Mouse (Mus musculus): ENCODE results near the gene Cdkn2c. TPM values are rescaled to one million over a fixed set of nuclear protein-coding genes. Genes with fewer than 3 reads are reported as not detected.

Gene Cdkn2c
- polyA plus RNA-seq, 1 experiment: 35.4 TPM

DNA sequence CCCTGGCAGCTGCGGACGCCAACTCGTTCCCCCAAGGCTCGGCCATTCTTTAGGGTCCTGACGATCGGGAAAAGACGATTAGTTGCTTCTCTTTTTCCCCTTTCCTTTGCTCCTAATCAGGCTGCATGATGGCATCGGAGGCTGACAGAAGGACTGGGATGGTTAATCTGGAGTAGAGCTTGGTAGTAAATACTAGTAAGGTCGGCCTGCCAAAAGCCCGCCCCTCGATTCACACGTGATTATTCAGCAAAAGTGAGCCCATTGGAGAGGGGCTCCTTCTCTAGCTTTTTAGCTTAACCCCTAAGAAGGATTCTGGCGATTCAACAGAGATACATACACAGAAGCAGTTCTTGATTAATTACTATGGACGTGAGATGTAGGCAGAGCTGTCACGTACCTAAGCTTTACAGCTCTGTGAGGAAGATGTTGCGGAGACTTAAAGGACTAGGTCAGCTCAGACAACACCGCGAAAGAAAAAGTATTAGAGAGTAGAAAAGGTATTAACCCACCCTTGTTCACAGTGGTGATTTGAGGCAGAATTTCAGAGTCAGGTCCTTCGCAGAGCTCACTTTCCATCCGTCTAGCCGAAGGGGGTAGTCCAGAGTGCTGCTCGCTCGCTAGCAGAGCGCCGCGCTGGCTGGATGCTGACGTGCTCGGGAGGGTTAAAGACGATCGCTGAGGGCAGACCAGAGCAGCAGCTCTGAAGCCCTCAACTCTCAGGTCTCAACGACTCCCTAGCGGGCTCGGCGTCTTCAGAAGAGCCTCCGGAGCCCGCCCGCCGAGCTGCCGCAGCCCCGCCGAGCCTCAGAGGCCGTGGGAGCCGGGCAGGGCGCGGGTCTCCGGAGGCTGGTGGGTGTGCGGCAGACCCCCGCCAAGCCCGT lies 1.6 kb downstream of the Cdkn2c start:
- no peaks in the 10 kb centered on the region for H3K27me3 ChIP-seq (ENCODE audit: control insufficient read depth, insufficient read depth, low read length)
- no peak; the same call in 1 of the 2 replicates for TF ChIP-seq POLR2A (IDR thresholded peaks at IDR 0.05; ENCODE audit: control insufficient read depth, extremely low read depth, insufficient read depth, low read length, poor library complexity)
- TF ChIP-seq CTCF (IDR thresholded peaks at IDR 0.05; ENCODE audit: borderline replicate concordance, control insufficient read depth, extremely low read depth, insufficient read depth, low read length, poor library complexity): no peak
- H3K36me3 ChIP-seq (ENCODE audit: control insufficient read depth, insufficient read depth, low read length): no peaks in the 10 kb centered on the region
- H3K4me3 ChIP-seq (ENCODE audit: control insufficient read depth, insufficient read depth, low read length): peak overlapping the region; percentile 81
- peak; percentile 61 for DNase-seq
- under 1% methylated on average over 49 of the region's 49 CpGs for WGBS
- peak overlapping the region; percentile 53; the same call in 1 of the 2 replicates for H3K27ac ChIP-seq (ENCODE audit: control insufficient read depth, insufficient read depth, low read length)
- no peaks in the 10 kb centered on the region for H3K4me1 ChIP-seq (replicated peaks; ENCODE audit: control insufficient read depth, insufficient read depth, low read length)

DNA sequence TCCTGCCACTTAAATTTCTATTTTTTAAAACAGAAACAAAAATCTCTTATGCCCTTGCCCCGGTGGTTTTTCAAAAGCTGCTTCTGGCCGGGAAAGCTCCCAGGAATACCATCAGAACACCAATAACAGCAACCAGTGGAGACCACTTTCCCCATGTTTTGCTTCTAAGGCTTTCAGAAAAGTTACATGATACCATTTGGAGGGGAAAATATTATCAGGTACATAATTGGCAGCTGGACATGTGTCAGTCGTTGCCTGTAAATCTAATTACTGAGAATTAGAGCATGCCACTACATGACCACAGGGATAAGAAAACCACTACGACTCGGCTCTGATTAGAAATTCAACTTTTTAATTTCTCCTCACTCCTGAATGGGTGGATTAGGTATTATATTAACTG lies 2.9 kb downstream of the Cdkn2c start:
- H3K4me3 ChIP-seq (ENCODE audit: control insufficient read depth, insufficient read depth, low read length): no peak overlapping the region

DNA sequence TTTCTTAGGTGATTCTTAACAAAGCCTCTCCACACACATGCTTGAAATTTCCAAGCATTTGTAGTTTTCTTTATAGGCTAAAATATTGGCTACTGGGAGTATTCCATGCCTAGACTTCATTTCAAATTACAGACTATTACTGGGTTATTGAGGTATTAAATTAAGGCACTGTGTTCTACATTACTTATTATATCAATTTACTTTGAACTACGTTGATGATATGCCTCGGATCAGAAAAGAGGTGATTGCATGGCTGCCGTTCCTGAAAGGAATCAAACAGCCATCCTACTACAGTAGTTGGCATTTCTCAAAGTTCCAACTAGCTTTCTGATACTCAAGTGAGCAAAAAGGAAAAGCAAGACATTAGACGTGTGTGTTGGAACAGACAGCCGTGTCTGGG lies 4.7 kb downstream of the Cdkn2c start:
- H3K36me3 ChIP-seq (ENCODE audit: control insufficient read depth, insufficient read depth, low read length): no peaks in the 10 kb centered on the region
- no peak overlapping the region for H3K4me3 ChIP-seq (ENCODE audit: control insufficient read depth, insufficient read depth, low read length)
- no peak for DNase-seq
- 91% methylated on average over 5 of the region's 5 CpGs for WGBS
- no peak overlapping the region for H3K27ac ChIP-seq (ENCODE audit: control insufficient read depth, insufficient read depth, low read length)
- 0 out of 2 replicates have a peak, but pooled peaks cover 3% of the 10 kb centered on the region for H3K4me1 ChIP-seq (replicated peaks; ENCODE audit: control insufficient read depth, insufficient read depth, low read length)
- no peak for TF ChIP-seq POLR2A (IDR thresholded peaks at IDR 0.05; ENCODE audit: control insufficient read depth, extremely low read depth, insufficient read depth, low read length, poor library complexity)
- no peak for TF ChIP-seq CTCF (IDR thresholded peaks at IDR 0.05; ENCODE audit: borderline replicate concordance, control insufficient read depth, extremely low read depth, insufficient read depth, low read length, poor library complexity)
- no peaks in the 10 kb centered on the region for H3K27me3 ChIP-seq (ENCODE audit: control insufficient read depth, insufficient read depth, low read length)

More for the DNA sequence above, 2.9 kb downstream of the Cdkn2c start:
- WGBS: 41% methylated on average over 5 of the region's 5 CpGs
- TF ChIP-seq POLR2A (IDR thresholded peaks at IDR 0.05; ENCODE audit: control insufficient read depth, extremely low read depth, insufficient read depth, low read length, poor library complexity) (no peak), CTCF (IDR thresholded peaks at IDR 0.05; ENCODE audit: borderline replicate concordance, control insufficient read depth, extremely low read depth, insufficient read depth, low read length, poor library complexity) (no peak)
- no peaks in the 10 kb centered on the region for H3K27me3 ChIP-seq (ENCODE audit: control insufficient read depth, insufficient read depth, low read length)
- H3K27ac ChIP-seq (ENCODE audit: control insufficient read depth, insufficient read depth, low read length): no peak overlapping the region
- H3K4me1 ChIP-seq (replicated peaks; ENCODE audit: control insufficient read depth, insufficient read depth, low read length): no peaks in the 10 kb centered on the region
- no peaks in the 10 kb centered on the region for H3K36me3 ChIP-seq (ENCODE audit: control insufficient read depth, insufficient read depth, low read length)
- DNase-seq: no peak

DNA sequence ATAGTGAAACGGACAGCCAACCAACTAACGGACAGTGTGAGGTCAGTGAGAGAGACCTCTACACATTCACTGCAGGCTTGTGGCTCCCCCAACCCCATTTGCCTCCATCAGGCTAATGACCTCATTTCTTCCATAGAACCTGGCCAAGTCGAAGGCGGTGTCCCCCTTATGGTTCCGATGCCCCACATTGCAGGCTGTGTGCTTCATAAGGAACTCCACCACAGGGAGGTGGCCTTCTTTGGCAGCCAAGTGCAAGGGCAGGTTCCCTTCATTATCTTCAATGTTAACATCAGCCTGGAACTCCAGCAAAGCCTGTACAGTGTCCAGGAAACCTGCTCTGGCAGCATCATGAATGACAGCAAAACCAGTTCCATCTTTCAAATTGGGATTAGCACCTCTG lies 5.8 kb downstream of the Cdkn2c start:
- H3K4me1 ChIP-seq (replicated peaks; ENCODE audit: control insufficient read depth, insufficient read depth, low read length): 0 out of 2 replicates have a peak, but pooled peaks cover 3% of the 10 kb centered on the region
- 95% methylated on average over 5 of the region's 5 CpGs for WGBS
- no peak for DNase-seq
- no peaks in the 10 kb centered on the region for H3K27me3 ChIP-seq (ENCODE audit: control insufficient read depth, insufficient read depth, low read length)
- H3K36me3 ChIP-seq (ENCODE audit: control insufficient read depth, insufficient read depth, low read length): no peaks in the 10 kb centered on the region
- no peak overlapping the region for H3K27ac ChIP-seq (ENCODE audit: control insufficient read depth, insufficient read depth, low read length)
- no peak overlapping the region for H3K4me3 ChIP-seq (ENCODE audit: control insufficient read depth, insufficient read depth, low read length)
- TF ChIP-seq POLR2A (IDR thresholded peaks at IDR 0.05; ENCODE audit: control insufficient read depth, extremely low read depth, insufficient read depth, low read length, poor library complexity): no peak
- TF ChIP-seq CTCF (IDR thresholded peaks at IDR 0.05; ENCODE audit: borderline replicate concordance, control insufficient read depth, extremely low read depth, insufficient read depth, low read length, poor library complexity): no peak

DNA sequence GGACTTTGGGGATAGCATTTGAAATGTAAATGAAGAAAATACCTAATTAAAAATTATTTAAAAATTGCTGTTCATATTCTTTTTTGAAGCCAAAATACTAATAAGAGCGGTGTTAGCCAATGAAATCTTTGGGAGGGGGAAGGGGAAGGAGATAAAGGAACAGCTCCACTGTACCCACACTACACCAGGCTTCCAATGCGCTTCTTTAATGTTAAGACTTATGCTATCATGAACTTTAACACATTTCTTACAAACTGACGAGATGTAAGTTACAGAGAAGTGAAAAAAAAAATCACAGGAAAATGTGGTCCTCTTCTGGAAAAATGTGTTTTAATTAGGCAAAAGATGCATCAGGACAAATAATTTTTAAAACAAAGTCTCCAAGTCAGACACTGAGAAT lies 6.4 kb downstream of the Cdkn2c start:
- no peaks in the 10 kb centered on the region for H3K27me3 ChIP-seq (ENCODE audit: control insufficient read depth, insufficient read depth, low read length)
- WGBS: 93% methylated on average over 3 of the region's 3 CpGs
- no peaks in the 10 kb centered on the region for H3K36me3 ChIP-seq (ENCODE audit: control insufficient read depth, insufficient read depth, low read length)
- 0 out of 2 replicates have a peak, but pooled peaks cover 3% of the 10 kb centered on the region for H3K4me1 ChIP-seq (replicated peaks; ENCODE audit: control insufficient read depth, insufficient read depth, low read length)
- no peak for DNase-seq
- H3K4me3 ChIP-seq (ENCODE audit: control insufficient read depth, insufficient read depth, low read length): no peak overlapping the region
- H3K27ac ChIP-seq (ENCODE audit: control insufficient read depth, insufficient read depth, low read length): no peak overlapping the region
- TF ChIP-seq CTCF (IDR thresholded peaks at IDR 0.05; ENCODE audit: borderline replicate concordance, control insufficient read depth, extremely low read depth, insufficient read depth, low read length, poor library complexity) (no peak), POLR2A (IDR thresholded peaks at IDR 0.05; ENCODE audit: control insufficient read depth, extremely low read depth, insufficient read depth, low read length, poor library complexity) (no peak)

- DNase-seq: no peak
- Histone ChIP-seq H3K27me3 (ENCODE audit: control insufficient read depth, insufficient read depth, low read length) (no peaks in the 10 kb centered on the region), H3K4me1 (replicated peaks; ENCODE audit: control insufficient read depth, insufficient read depth, low read length) (0 out of 2 replicates have a peak, but pooled peaks cover 3% of the 10 kb centered on the region), H3K36me3 (ENCODE audit: control insufficient read depth, insufficient read depth, low read length) (no peaks in the 10 kb centered on the region), H3K4me3 (ENCODE audit: control insufficient read depth, insufficient read depth, low read length) (no peak overlapping the region), H3K27ac (ENCODE audit: control insufficient read depth, insufficient read depth, low read length) (no peak overlapping the region)
- TF ChIP-seq POLR2A (IDR thresholded peaks at IDR 0.05; ENCODE audit: control insufficient read depth, extremely low read depth, insufficient read depth, low read length, poor library complexity): no peak
- WGBS: 97% methylated on average over 2 of the region's 2 CpGs
These were observed 7.4 kb downstream of the Cdkn2c start for GRCm38 (mm10) chr4:109659571-109659970.
